In the genomic region with DNA sequence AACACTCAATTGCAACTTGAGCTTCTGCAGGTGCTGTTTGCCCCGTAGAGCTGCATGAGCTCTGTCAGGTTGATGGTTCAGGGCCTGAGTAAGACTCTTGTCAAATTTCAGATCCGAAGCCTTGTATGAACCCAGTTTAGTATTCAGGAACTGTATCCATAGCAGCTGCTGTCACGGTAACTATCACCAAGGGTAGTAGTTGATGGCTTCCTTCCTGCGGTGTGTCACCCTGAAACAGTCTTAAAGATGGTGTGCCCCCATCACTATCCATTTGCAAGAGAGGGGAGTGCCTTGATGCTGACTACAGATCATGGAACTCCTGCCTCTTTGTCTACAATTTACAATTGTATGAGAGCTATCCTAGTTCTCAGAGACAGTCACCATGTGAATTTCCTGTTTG, we compare ENCODE assay signal across 22 mouse cellular contexts.
"Had no signal": no experiment of that assay in that cellular context is flagged by ENCODE, and none has a peak within 500 bp of the region (broad histone marks: within the 10 kb centered on the region; RNA-seq: fewer than 3 reads in every experiment).

No protein-coding gene starts in this region.

- DNase-seq: kidney, adult 11 months; kidney, adult 8-10 months; kidney, postnatal 10 days; kidney, postnatal 4 days; layer of hippocampus, adult 9-11 months; layer of hippocampus, postnatal 36 days; liver, embryonic 13.5 days; lung, adult 2 months; lung, postnatal 14 days; lung, postnatal 4 days; retina, postnatal 1 day; right cerebral cortex, postnatal 25 days; spleen, adult 18-20 months; thymus, adult 2 months; thymus, postnatal 14 days; thymus, postnatal 4 days had no signal

- H3K4me1 ChIP-seq: kidney, embryonic 15.5 days; liver, embryonic 13.5 days; megakaryocyte, embryonic 14.5 days; neural tube, embryonic 13.5 days had no signal

- H3K4me3 ChIP-seq: kidney, embryonic 15.5 days; left cerebral cortex, adult 2 months; liver, embryonic 13.5 days; megakaryocyte, embryonic 14.5 days; midbrain, embryonic 10.5 days; midbrain, embryonic 15.5 days; neural tube, embryonic 13.5 days had no signal

- H3K36me3 ChIP-seq: kidney, embryonic 15.5 days; liver, embryonic 13.5 days; midbrain, embryonic 10.5 days; midbrain, embryonic 15.5 days; neural tube, embryonic 13.5 days had no signal

- H3K27ac ChIP-seq: kidney, embryonic 15.5 days; left cerebral cortex, adult 2 months; liver, embryonic 13.5 days; midbrain, embryonic 10.5 days; midbrain, embryonic 15.5 days; neural tube, embryonic 13.5 days had no signal

- H3K27me3 ChIP-seq: kidney, embryonic 15.5 days; liver, embryonic 13.5 days; megakaryocyte, embryonic 14.5 days; midbrain, embryonic 15.5 days; neural tube, embryonic 13.5 days had no signal

- H3K4me2 ChIP-seq: kidney, embryonic 15.5 days; liver, embryonic 13.5 days; midbrain, embryonic 15.5 days; neural tube, embryonic 13.5 days had no signal

- H3K9me3 ChIP-seq: kidney, embryonic 15.5 days; liver, embryonic 13.5 days; midbrain, embryonic 10.5 days; midbrain, embryonic 15.5 days; neural tube, embryonic 13.5 days had no signal

- H3K9ac ChIP-seq: kidney, embryonic 15.5 days; liver, embryonic 13.5 days; midbrain, embryonic 15.5 days; neural tube, embryonic 13.5 days had no signal

- ATAC-seq: midbrain, embryonic 15.5 days had no signal
